Mouse (Mus musculus): ENCODE results near the gene Tubgcp2.

- TF ChIP-seq CTCF (conservative IDR thresholded peaks at IDR 0.05 in 1 of 2, IDR thresholded peaks at IDR 0.05 in 1 of 2; ENCODE audit: low read depth in 2 of 2, low read length in 2 of 2) (no peak), RCOR1 (conservative IDR thresholded peaks at IDR 0.05; ENCODE audit: low read depth, low read length) (no peak), POLR2A (IDR thresholded peaks at IDR 0.05; ENCODE audit: low read depth, low read length) (no peak), ZC3H11A (IDR thresholded peaks at IDR 0.05; ENCODE audit: low read depth, low read length) (no peak), KAT2A (IDR thresholded peaks at IDR 0.05; ENCODE audit: insufficient replicate concordance, low read length) (no peak), RAD21 (IDR thresholded peaks at IDR 0.05; ENCODE audit: low read depth, low read length) (no peak), HCFC1 (IDR thresholded peaks at IDR 0.05; ENCODE audit: low read depth, low read length) (no peak), MEF2A (IDR thresholded peaks at IDR 0.05; ENCODE audit: borderline replicate concordance, low read depth, low read length) (no peak), MXI1 (IDR thresholded peaks at IDR 0.05; ENCODE audit: low read depth, low read length) (peak; percentile 24; the same call in 1 of the 2 replicates), USF1 (IDR thresholded peaks at IDR 0.05; ENCODE audit: low read depth, low read length) (no peak)
Measured at GRCm38 (mm10) chr7:139994202-139994601, 42.3 kb downstream of the Tubgcp2 start.

All from CH12.LX (cell line).